Mouse (Mus musculus) cerebellum, adult 2 months (tissue): ENCODE results near the gene Tvp23a.

Source experiments
- CTCF ChIP-seq: fragments of 200-500 bp; IDR thresholded peaks from 2 replicates; pipeline ENCODE4 v1.5.1; 2011; ENCODE audit warnings: low read depth, mild to moderate bottlenecking, control low read depth, low read length, moderate library complexity, borderline replicate concordance; ENCODE audit not compliant: insufficient read depth
- POLR2A ChIP-seq: fragments of 200-500 bp; IDR thresholded peaks from 2 replicates; pipeline ENCODE4 v1.6.1; 2011; ENCODE audit warnings: low read length, control low read depth, borderline replicate concordance; ENCODE audit not compliant: insufficient read depth

DNA sequence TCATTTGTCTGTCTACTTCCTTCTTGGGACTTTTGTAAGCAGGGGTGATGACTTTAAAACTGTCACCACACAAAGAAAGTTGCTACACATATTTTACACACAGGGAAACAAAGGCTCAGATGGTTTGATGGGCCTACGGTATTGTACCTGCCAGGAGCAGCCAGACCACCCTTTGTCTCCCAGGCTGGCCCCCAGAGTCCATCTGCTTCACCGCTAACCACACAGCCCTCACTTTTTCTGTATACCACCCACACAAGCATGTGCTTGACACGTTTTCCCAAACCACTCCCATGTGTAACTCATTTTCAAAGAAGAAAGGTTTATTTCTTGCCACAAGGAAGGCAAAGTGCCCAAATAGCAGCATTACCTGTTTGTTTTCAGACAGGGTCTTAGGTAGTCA, 39.8 kb upstream of the Tvp23a start:
- TF ChIP-seq POLR2A (no peak), CTCF (no peak)
